Mouse (Mus musculus) ES-Bruce4 (cell line): ENCODE measurements around the gene Zbtb11. TPM values are rescaled to one million over a fixed set of nuclear protein-coding genes. Genes with fewer than 3 reads are reported as not detected.
"Not testable (repeated sequence)": the region's sequence is repeated elsewhere in the genome, so short reads cannot be mapped to it uniquely, and the experiment has no call there.

Experiments used
- H3K27ac ChIP-seq: 2 replicates; pipeline ENCODE4 v1.5.1; 2012; ENCODE audit warnings: low read length, inconsistent platforms; ENCODE audit not compliant: insufficient read depth
- H3K27me3 ChIP-seq: 2 replicates; pipeline ENCODE4 v1.6.1; 2012; ENCODE audit warnings: mild to moderate bottlenecking, low read length, inconsistent platforms; ENCODE audit not compliant: control insufficient read depth, poor library complexity, insufficient read depth, severe bottlenecking
- H3K36me3 ChIP-seq: 2 replicates; pipeline ENCODE4 v1.6.1; 2012; ENCODE audit warnings: inconsistent platforms, mild to moderate bottlenecking, low read length, moderate library complexity; ENCODE audit not compliant: control insufficient read depth, poor library complexity, insufficient read depth, severe bottlenecking
- H3K4me1 ChIP-seq: one replicate; pipeline ENCODE4 v1.8.1; 2011; ENCODE audit warnings: low read length; ENCODE audit not compliant: control insufficient read depth, insufficient read depth
- H3K4me3 ChIP-seq: 2 replicates; pipeline ENCODE4 v1.5.1; 2011; ENCODE audit warnings: low read depth, mild to moderate bottlenecking, low read length
- H3K9ac ChIP-seq: 2 replicates; pipeline ENCODE4 v1.6.1; 2012; ENCODE audit warnings: low read depth, mild to moderate bottlenecking, inconsistent platforms; ENCODE audit not compliant: poor library complexity, severe bottlenecking
- H3K9me3 ChIP-seq: replicated peaks from 2 replicates; pipeline ENCODE4 v1.6.1; 2012; ENCODE audit warnings: mild to moderate bottlenecking, low read length, inconsistent platforms; ENCODE audit not compliant: control insufficient read depth, poor library complexity, insufficient read depth, severe bottlenecking
- CTCF ChIP-seq: IDR thresholded peaks from one replicate; pipeline ENCODE4 v1.8.1; 2011; ENCODE audit warnings: low read depth, low read length
- EP300 ChIP-seq: IDR thresholded peaks from 2 replicates; pipeline ENCODE4 v1.6.1; 2011; ENCODE audit warnings: low read depth, low read length; ENCODE audit not compliant: insufficient read depth
- POLR2A ChIP-seq: IDR thresholded peaks from one replicate; pipeline ENCODE4 v1.8.1; 2011; ENCODE audit warnings: low read length; ENCODE audit not compliant: insufficient read depth
- polyA plus RNA-seq: library from polyadenylated mRNA; stranded (reverse); fragments of >200 nt; gene quantifications from 2 replicates; pipeline ENCODE4 v1.2.4, GENCODE M21; 2011; ENCODE audit warnings: low read depth; ENCODE audit not compliant: missing spikeins, insufficient read depth, insufficient read length

Gene Zbtb11
- polyA plus RNA-seq, 1 experiment: 20.5 TPM

DNA sequence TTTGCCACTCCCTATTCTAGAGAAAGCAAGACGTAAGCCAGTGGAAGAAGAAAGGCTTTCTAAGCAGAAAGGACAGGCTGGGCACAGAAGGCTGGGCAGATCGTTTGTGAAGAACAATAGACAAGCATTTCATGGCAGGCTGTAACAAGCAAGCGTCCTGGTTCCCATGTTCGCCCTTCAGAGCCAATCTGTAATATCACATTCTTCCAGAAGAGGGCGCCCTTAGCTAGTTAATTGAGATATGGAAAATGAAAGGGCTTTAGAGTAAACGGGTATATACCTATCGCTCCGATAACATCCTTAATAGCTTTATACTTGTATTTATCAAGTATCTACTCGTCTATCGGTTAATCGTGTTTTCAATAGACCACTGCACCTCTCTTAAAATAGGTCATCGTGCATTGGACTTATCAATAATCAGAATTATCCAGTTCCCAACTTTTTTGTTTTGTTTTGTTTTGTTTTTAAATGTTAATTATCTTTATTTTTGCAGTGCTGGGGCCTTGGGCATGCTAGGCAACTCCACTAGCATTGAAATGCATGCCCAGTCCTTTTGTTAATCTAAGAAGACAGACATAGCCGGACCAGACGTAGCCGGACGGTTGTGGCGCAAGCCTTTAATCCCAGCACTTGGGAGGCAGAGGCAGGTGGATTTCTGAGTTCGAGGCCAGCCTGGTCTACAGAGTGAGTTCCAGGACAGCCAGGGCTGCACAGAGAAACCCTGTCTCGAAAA, 22.6 kb upstream of the Zbtb11 start:
- Histone ChIP-seq H3K36me3 (no peaks in the 10 kb centered on the region), H3K9ac (no peak overlapping the region), H3K27me3 (no peaks in the 10 kb centered on the region), H3K4me3 (no peak overlapping the region), H3K4me1 (no peaks in the 10 kb centered on the region), H3K27ac (no peak overlapping the region), H3K9me3 (peaks cover 10% of the 10 kb centered on the region; the same call in 1 of the 2 replicates)
- TF ChIP-seq CTCF (peak; percentile 20), POLR2A (no peak), EP300 (no peak)

DNA sequence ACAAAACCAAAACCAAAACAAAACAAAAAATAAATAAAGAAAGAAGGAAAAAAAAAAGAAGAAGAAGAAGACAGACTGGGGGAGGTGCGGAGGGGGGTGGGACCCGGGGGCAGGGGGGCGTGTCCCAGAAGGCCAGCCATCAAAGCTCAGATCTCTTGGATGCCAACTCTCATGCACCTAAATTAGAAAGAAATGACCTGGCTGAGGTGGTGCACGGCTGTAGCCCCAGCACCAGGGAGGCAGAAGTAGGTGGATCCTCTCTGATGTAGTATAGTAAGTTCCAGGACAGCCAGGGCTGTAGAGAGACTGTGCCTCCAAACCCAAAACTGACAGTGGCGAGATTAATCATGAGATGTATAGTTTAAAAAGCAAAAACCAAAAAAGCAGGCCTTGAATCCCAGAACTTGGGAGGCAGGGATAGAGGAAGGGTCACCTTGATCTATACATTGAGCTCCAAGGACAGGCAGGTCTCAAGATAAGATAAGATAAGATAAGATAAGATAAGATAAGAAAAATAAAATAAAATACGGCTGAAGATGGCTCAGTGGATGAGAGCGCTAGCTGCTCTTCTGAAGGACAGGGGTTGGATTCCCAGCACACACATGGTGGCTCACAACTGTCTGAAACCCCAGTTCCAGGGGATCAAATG, 21.9 kb upstream of the Zbtb11 start:
- no peaks in the 10 kb centered on the region for H3K27me3 ChIP-seq
- TF ChIP-seq CTCF: no peak
- no peak for TF ChIP-seq EP300
- TF ChIP-seq POLR2A: no peak
- H3K36me3 ChIP-seq: no peaks in the 10 kb centered on the region
- H3K9ac ChIP-seq: no peak overlapping the region
- no peaks in the 10 kb centered on the region for H3K4me1 ChIP-seq
- no peak overlapping the region for H3K4me3 ChIP-seq
- no peak overlapping the region for H3K27ac ChIP-seq
- H3K9me3 ChIP-seq: peaks cover 5% of the 10 kb centered on the region; the same call in 1 of the 2 replicates

DNA sequence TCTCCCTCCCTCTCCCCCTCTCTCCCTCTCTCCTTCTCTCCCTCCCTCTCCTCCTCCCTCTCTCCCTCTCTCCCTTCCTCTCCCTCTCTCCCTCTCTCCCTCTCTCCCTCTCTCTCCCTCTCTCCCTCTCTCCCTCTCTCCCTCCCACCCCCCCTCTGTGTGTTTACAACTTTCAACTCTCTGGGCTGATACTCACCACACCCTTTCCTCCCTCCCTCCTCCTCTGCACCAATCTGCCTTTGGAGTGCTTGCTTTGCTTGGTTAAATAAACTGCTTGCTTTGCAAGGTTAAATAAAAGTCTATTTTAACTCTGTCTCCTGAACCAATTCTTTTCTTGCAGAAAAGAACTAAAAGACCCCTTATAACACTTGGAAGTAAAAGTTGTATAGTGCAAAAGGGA, 20.9 kb upstream of the Zbtb11 start:
- no peak overlapping the region for H3K4me3 ChIP-seq
- no peaks in the 10 kb centered on the region for H3K4me1 ChIP-seq
- H3K36me3 ChIP-seq: no peaks in the 10 kb centered on the region
- TF ChIP-seq POLR2A (no peak), EP300 (no peak), CTCF (no peak)
- H3K9ac ChIP-seq: no peak overlapping the region
- H3K27ac ChIP-seq: no peak overlapping the region
- H3K9me3 ChIP-seq: peaks cover 4% of the 10 kb centered on the region; the same call in 1 of the 2 replicates
- no peaks in the 10 kb centered on the region for H3K27me3 ChIP-seq

- H3K9me3 ChIP-seq: not testable (repeated sequence)
Measured at GRCm38 (mm10) chr16:55954196-55954595, 19.5 kb upstream of the Zbtb11 start.

GRCm38 (mm10) chr16:55963068-55963467, 10.6 kb upstream of the Zbtb11 start:
- H3K9me3 ChIP-seq, H3K4me1 ChIP-seq, H3K4me3 ChIP-seq, H3K9ac ChIP-seq, H3K27ac ChIP-seq, H3K27me3 ChIP-seq: not testable (repeated sequence)
- peaks cover 12% of the 10 kb centered on the region for H3K36me3 ChIP-seq

More at GRCm38 (mm10) chr16:55954196-55954595, 19.5 kb upstream of the Zbtb11 start:
- H3K9ac ChIP-seq, H3K27ac ChIP-seq, H3K36me3 ChIP-seq, H3K4me3 ChIP-seq, H3K27me3 ChIP-seq, H3K4me1 ChIP-seq: not testable (repeated sequence)

DNA sequence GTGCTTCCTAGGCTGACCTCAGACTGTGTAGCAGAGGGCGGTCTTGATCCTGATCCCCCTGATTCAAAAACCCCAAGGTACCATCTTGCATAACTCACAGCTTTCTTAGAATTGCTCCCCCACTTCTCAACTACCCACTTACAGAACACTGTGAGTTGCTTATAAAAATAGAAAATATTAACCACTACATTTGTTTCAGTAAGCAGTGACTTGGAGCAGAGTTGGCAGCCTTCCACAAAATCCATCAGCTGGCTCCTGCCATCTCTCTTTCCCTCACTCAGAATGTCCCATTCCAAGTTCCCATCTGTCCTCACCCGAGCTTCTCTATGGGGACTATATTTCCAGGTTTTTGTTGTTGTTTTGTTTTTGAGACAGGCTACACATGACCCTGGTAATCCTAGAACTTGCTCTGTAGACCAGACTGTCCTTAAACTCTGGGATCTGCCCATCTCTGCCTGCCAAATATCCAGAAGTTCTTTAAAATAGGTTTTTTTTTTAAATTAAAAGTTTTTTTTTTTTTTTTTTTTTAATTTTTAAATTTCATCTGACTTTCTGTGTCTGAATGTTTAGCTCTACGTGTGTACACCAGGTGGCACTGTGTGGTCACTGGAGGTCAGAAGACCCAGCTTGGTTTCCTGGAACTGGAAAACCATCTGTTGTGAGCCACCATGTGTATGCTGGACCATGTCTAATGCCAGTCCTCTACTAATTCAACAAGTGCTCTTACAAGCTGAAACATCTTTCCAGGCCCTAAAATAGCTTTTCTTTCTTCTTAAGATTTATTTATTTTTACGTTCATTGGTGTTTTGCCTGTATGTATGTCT, 9.3 kb upstream of the Zbtb11 start:
- Histone ChIP-seq H3K36me3 (peaks cover 22% of the 10 kb centered on the region), H3K4me3 (no peak overlapping the region), H3K27ac (no peak overlapping the region), H3K27me3 (no peaks in the 10 kb centered on the region), H3K9ac (no peak overlapping the region), H3K9me3 (no peaks in the 10 kb centered on the region), H3K4me1 (no peaks in the 10 kb centered on the region)
- no peak for TF ChIP-seq POLR2A
- TF ChIP-seq CTCF: peak; percentile 34
